Mouse (Mus musculus): ENCODE data around the gene Aoc1.
"Not testable (repeated sequence)": the region's sequence is repeated elsewhere in the genome, so short reads cannot be mapped to it uniquely, and the experiment has no call there.

Aoc1 gene

GRCm38 (mm10) chr6:48861616-48862280 is 10.9 kb upstream of the Aoc1 start:
- DNase-seq (ENCODE audit: low spot score) = no peak

DNA sequence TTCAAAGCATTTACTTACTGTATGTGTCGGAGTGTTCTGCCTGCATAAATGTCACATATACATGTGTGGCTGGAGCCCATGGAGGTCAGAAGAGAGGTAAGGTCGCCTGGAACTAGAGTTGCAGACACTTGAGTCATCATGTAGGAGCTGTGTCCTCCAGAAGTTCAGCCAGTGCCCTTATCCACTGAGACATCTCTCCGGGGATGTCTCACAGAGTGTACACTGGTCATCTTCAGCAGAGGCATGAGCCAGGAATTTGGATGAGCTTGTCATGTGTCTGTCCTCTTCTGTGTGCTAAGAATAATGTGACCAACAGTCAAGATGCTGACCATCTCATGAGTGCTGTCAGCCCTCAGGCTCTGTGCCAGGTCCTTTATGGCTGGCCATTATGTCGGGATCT is 9.9 kb upstream of the Aoc1 start:
- DNase-seq (ENCODE audit: low spot score) = no peak

DNA sequence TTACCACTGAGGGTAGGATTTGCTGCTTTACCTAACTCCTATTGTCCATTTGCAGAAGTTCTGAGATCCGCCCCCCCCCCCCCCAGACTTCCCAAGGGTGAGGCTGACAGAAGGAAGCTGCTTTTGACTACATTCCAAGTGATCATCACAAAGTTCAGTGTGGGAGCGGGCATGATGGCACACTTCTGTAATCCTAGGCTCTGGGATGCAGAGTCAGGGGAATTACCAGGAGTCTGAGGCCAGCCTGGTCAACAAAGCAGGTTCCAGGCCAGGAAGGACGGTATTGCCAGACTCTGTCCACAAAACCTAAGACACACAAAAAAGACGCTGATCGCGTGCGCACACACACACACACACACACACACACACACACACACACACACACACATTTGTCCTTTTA is 9.2 kb upstream of the Aoc1 start:
- no peak for DNase-seq (ENCODE audit: low spot score)

DNA sequence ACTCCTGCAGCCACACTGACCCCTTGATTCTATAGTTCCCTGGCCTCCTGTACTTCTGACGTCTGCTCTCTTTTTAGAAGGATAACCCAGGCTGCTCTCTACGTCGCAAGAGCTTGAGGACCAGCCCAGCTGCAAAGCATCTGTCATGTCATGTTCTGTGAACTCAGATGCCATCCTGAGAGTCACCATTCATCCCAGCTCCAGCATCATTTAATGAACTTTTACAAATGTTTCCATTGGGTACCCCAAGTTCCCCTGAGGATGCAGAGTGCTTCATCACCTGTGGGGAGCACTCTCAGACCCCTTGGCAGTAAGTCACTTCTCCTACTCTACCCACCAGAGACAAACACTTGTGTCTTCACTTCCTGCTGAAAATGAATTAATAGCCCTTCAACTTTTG is 8.5 kb upstream of the Aoc1 start:
- no peak for DNase-seq (ENCODE audit: low spot score)

GRCm38 (mm10) chr6:48864723-48865122 is 8.0 kb upstream of the Aoc1 start:
- no peak for DNase-seq (ENCODE audit: low spot score)

GRCm38 (mm10) chr6:48865152-48865745 is 7.4 kb upstream of the Aoc1 start:
- no peak for DNase-seq (ENCODE audit: low spot score)

DNA sequence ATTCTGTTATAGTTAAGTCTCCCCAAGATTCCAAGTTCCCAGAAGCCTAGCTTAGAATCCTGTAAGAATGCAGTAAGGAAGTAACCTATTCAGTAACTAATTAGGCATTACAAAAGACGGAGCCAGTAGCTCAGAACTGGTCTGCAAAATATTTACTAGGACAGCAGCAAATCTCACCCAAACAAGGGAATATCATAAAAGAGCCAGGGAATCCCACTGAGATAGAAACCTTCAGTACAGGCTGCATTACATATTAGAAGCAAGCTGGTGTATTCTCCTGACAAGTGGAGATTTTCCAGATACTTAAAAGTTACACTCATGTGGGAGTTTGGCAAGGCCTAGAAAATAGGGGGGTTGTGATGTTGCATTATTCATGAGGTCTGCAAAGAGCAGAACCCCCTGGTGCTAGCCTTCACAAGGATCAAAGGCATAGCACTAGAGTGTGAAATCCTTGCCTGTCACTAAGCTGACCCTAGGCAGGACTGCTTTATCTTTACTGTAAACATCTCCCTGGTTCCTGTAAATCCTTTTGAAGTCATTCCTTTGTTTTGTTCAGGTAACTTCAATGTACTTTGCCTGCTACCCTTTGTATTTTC is 6.2 kb upstream of the Aoc1 start:
- not testable (repeated sequence) for DNase-seq (ENCODE audit: low spot score)

GRCm38 (mm10) chr6:48867158-48867557 is 5.5 kb upstream of the Aoc1 start:
- no peak for DNase-seq (ENCODE audit: low spot score)

GRCm38 (mm10) chr6:48869774-48870173 is 2.9 kb upstream of the Aoc1 start:
- DNase-seq (ENCODE audit: low spot score) = no peak

DNA sequence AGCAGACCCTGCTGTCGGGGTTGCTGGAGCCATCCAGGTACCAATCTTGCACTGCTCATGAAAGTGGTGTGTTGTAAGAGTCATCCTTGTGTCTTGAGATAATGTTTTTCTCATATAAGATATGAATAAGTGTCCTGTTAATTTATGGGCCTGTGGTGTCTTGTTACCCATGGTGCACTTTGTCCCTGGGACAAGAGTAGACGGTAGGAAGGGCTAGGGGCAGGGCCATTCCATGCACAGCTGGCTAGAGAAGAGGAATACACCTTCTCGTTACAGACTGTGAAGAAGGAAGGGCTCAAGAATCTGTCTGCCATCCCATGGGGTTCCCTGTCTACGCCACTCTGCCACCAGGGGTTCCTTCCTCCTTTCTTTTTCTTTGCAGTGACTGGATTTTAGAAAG is 1.9 kb downstream of the Aoc1 start:
- DNase-seq (ENCODE audit: low spot score) = no peak

DNA sequence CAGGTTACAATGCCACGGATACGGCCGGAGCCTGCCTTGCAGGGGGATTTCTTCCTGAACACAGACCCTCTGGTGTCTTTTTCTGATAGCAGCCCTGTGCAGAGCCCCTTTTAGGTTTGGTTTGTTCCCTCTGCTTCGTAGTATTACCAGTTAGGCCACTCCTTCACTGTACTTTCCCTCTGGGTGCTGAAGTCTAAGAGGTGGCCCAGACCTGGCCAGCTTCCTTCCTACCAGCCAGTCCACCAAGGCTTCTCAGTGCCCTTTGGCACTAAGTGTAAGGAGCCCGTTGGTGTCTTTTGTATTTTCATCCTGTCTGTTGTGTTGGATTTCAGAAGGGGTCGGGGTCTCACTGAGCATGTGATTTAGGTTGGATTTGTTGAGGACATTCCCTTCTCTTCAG is 2.8 kb downstream of the Aoc1 start:
- DNase-seq (ENCODE audit: low spot score) = no peak

DNA sequence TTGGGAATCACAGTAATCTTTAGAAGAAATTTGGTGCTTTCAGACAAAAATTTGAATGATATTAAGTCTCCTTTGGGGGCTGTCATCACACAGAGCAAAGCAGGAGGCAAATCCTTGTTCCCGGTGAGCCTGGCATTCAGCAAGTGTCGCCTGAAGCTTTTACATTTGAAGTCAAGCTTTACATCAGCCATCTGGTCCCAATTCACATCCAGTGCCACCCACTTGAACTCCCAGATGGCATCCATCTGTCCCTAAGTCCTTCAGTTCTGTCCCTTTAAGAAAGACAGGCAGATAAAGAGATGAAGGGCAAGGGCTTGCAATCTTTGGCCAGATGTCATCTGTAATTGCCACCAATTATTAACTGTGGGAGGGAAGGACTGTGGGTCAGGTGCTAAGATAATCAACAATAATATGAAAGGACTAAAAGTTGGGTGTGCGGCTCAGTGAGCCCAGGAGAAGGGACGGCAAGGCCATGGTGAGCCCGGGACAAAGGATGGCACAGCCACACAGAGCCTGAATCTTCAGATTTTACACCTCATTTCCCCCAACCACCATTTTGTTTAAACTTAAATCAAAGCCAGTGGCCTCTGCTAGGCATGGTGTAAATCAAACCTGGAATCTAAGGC is 3.9 kb downstream of the Aoc1 start:
- peak; percentile 17 for DNase-seq (ENCODE audit: low spot score)

DNA sequence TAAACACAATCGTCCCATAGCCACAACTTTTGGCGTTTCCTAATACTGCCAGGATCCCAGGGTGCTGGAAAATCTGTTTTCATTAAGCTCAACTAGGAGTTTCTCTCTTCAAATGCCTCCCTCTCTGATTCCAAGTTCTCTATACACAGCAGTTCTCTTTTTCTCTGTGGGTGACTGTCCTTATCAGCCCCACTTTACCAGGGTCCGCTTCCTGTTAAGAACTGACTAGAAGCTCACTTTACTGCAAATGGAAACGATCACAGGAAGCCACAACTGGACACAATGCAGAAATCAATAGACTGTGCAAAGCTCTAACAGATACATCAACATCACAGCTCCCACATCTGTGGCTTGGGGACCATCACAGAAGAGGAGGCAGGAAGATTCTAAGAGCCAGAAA is 21.5 kb downstream of the Aoc1 start:
- no peak for DNase-seq (ENCODE audit: low spot score)

DNA sequence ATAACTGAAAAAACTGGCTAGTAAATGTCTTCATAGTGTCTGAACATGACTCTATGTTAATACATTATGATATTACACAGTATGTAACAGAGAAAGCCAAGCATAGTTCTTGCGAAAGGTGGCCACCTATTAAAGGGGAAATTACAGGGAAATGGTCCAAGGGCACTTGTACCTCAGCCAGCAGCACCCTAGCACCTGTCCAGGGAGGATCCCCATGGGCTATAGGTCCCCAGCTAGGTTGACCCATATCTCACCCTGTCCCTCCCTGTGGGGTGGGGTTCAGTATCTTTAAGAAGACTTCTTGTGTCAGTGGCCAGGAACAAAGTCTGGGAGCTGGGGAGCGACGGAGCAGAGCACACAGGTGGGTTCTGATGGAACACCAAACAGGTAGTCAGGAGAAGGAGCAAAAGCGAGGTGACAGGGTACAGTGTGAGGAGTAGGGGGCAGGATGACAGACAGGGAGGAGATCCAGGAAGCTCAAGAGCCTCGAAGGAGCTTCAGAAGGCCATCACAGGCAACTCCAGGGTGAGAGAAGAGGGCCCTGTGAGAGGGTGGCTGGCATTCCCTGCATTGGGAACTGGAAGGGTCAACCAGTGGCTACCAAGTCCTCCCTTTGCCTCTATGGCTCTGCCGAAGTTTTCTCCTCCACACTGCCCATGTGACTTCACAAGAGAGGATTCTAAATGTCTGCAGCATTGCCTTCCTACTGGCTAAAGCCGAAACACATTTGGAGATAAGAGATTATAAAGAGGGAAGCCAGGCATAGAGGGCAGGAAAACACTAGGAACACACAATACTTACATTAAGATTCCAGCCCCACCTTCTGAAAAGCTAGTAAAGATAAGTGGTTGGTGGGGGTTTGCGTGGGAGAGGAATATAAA is 22.5 kb downstream of the Aoc1 start:
- no peak for DNase-seq (ENCODE audit: low spot score)

- DNase-seq (ENCODE audit: low spot score) = no peak
Measured at GRCm38 (mm10) chr6:48895941-48896340, 23.2 kb downstream of the Aoc1 start.

GRCm38 (mm10) chr6:48896956-48897355 is 24.3 kb downstream of the Aoc1 start:
- DNase-seq (ENCODE audit: low spot score) = no peak

DNA sequence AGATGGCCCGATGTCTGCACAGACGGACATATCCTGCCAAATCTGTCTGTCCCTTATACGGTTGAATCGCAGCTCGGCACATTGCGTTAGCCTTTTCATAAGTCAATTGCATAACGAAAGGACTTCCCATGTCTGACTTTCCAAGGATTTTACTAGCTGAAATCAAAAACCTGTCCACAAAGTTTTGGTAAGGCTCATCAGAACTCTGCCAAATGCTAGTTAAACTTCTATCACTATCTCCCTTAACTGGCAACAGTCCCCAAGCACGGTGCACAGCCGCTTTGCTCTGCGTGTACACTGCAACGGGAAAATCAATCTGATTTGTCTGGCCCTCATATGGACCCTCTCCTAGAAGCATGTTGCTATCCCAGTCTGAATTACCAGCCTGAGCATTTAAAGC is 28.6 kb downstream of the Aoc1 start:
- DNase-seq (ENCODE audit: low spot score) = not testable (repeated sequence)

DNA sequence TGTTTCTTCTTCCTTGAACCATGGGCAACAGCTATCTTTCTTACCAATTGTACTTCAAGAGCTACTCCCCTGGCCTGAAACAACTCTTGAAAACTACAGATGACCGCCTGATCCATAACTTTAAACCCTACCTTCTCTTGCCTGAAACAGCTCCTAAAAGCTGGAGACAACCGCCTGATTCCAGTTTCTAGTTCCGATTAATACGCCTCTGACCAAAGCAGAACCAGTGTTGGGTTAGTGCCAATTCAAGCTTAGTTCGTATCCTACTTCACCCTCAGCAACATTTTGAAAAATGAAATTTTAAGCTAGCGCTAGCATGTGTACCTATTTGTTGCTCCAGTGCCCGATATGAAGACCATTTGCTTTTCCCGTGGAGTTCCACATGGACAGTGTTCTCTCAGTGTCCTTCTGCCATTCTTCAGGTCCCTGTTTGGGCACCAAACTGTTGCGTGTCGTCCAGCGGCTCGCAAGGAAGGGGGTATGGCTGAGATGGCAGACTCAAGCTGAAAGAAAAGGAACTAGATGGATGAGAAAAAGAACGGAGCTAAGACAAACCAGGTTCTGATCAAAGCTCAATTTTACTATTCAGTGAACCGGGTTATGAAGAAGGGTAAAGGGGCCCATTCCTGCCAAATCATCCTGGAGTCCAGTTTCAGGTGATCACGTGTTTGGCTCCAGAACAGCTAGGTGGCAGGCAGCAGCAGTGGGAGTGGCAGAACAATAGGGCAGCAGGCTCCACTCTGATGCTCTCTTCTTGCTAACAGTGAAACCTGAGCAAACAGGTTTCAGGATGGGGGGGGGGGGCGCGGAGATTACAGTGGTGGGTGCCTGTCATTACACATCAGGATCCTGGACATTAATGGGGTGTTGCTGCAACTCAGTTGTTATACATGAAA is 30.1 kb downstream of the Aoc1 start:
- DNase-seq (ENCODE audit: low spot score) = no peak

- DNase-seq (ENCODE audit: low spot score) = no peak
Measured at GRCm38 (mm10) chr6:48903437-48903836, 30.7 kb downstream of the Aoc1 start.

GRCm38 (mm10) chr6:48905606-48906005 is 32.9 kb downstream of the Aoc1 start:
- no peak for DNase-seq (ENCODE audit: low spot score)

DNA sequence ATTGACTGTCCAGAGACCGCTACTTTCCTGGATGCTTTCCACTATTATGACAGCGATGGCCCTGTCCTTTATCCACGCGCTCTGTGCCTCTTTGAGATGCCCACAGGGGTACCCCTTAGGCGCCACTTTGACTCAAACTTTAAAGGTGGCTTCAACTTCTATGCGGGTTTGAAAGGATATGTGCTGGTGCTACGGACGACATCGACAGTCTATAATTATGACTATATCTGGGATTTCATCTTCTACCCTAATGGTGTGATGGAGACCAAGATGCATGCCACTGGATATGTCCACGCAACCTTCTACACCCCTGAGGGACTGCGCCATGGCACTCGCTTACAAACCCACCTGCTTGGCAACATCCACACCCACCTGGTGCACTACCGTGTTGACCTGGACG is 33.7 kb downstream of the Aoc1 start:
- no peak for DNase-seq (ENCODE audit: low spot score)
